Mouse (Mus musculus) intestine, postnatal 0 days (tissue): ENCODE data around the gene Itgb2l. TPM values are rescaled to one million over a fixed set of nuclear protein-coding genes. Genes with fewer than 3 reads are reported as not detected.
A peak's percentile ranks its signal among the peaks of the same experiment; 100 is the strongest.

ENCODE experiments used
- ATAC-seq: fragments of 200-750 bp; cut with Nextera tagmentation; 2 replicates; pipeline ENCODE4 v1.8.0; 2017; ENCODE audit warnings: mild to moderate bottlenecking, moderate TSS enrichment, moderate library complexity
- H3K27ac ChIP-seq: fragments of 300-500 bp; sonication (generic); 2 replicates; pipeline ENCODE4 v1.5.1; 2014; ENCODE audit warnings: mild to moderate bottlenecking, low read depth, low read length, moderate library complexity
- H3K27me3 ChIP-seq: fragments of 300-500 bp; sonication (generic); replicated peaks from 2 replicates; pipeline ENCODE4 v1.6.1; 2014; ENCODE audit warnings: low read length, mixed read lengths; ENCODE audit not compliant: control insufficient read depth, insufficient read depth
- H3K36me3 ChIP-seq: fragments of 300-500 bp; sonication (generic); 2 replicates; pipeline ENCODE4 v1.6.1; 2014; ENCODE audit warnings: mild to moderate bottlenecking, moderate library complexity; ENCODE audit not compliant: control insufficient read depth, insufficient read depth
- H3K4me1 ChIP-seq: fragments of 300-500 bp; sonication (generic); replicated peaks from 2 replicates; pipeline ENCODE4 v1.6.1; 2014; ENCODE audit warnings: antibody characterized with exemption, low read length, mixed read lengths; ENCODE audit not compliant: control insufficient read depth, insufficient read depth
- H3K4me2 ChIP-seq: fragments of 300-500 bp; sonication (generic); replicated peaks from 2 replicates; pipeline ENCODE4 v1.6.1; 2014; ENCODE audit warnings: low read depth, mild to moderate bottlenecking, moderate library complexity
- H3K4me3 ChIP-seq: fragments of 300-500 bp; sonication (generic); 2 replicates; pipeline ENCODE4 v1.5.1; 2014; ENCODE audit warnings: low read depth, low read length
- H3K9ac ChIP-seq: fragments of 300-500 bp; sonication (generic); 2 replicates; pipeline ENCODE4 v1.6.1; 2014; ENCODE audit warnings: mild to moderate bottlenecking, low read depth, low read length
- H3K9me3 ChIP-seq: fragments of 300-500 bp; sonication (generic); 2 replicates; pipeline ENCODE4 v1.6.1; 2016; ENCODE audit warnings: mixed run types; ENCODE audit not compliant: control insufficient read depth
- CTCF ChIP-seq: sonication (generic); IDR thresholded peaks from 2 replicates; pipeline ENCODE4 v1.5.1; 2016; ENCODE audit warnings: low read depth, mild to moderate bottlenecking, control low read depth, antibody characterized with exemption, moderate library complexity
- WGBS: fragments of 180-500 bp; shearing (Covaris S2); extraction: QIAGEN DNeasy Blood & Tissue Kit; methylation state at CpG from one replicate; pipeline ENCODE4 v1.1.7; 2014; 5-methylcytosine and 5-hydroxymethylcytosine counted together
- polyA plus RNA-seq: library from polyadenylated mRNA; unstranded; fragments of >200 nt; fragmentation: Nextera tagmentation; extraction: Ambion mirVana; gene quantifications from 2 replicates; pipeline ENCODE4 v1.2.1, GENCODE M21; 2015

Gene Itgb2l
- polyA plus RNA-seq, 1 experiment from 2014 or later, result 0.44 TPM

DNA sequence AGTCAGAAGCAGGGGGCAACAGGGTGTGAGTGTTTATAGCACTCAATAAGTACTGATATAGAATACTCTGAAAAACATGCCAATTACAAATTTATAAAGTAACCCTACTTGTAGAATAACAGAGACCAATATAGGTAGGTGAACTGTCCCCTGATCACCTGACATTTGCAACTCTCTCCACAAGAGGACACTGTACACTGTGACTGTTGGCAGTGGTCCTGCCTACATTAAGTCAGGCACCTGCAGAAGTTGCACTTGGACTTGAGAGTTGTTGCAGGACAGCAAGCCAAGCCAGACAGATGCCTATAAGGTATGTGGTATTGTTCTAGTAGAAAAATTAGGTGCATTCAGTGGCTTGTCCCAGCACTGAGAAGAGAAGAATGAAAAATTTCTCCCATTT lies 52.3 kb downstream of the Itgb2l start:
- no peaks in the 10 kb centered on the region for H3K9me3 ChIP-seq
- ATAC-seq, result no peak
- no peak overlapping the region for H3K4me2 ChIP-seq
- no peaks in the 10 kb centered on the region for H3K4me1 ChIP-seq
- TF ChIP-seq CTCF, result peak; percentile 45; the same call in 1 of the 2 replicates
- H3K27ac ChIP-seq, result no peak overlapping the region
- no peaks in the 10 kb centered on the region for H3K27me3 ChIP-seq
- peaks cover 6% of the 10 kb centered on the region; the same call in 1 of the 2 replicates for H3K36me3 ChIP-seq
- H3K9ac ChIP-seq, result no peak overlapping the region
- H3K4me3 ChIP-seq, result no peak overlapping the region

DNA sequence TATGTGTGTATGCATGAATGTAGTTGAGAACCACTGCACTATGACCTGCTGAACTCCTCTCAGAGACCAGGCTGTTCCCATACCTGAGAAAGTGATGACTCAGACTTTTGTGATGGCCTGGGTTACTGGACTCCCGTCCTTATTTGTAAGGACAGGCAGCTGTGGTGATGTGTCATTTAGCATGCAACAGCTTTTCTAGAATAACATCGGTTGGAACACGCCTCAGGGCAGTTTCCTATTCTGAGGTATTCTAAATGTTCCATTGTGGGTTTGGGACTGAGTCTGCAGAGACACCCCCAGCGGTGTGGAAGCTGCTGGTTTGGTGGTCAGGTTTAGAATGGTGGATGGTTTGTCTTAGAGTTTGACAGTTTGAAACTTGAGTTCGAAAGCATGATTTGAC lies 54.9 kb downstream of the Itgb2l start:
- peaks cover 13% of the 10 kb centered on the region for H3K36me3 ChIP-seq
- H3K27ac ChIP-seq, result no peak overlapping the region
- no peak overlapping the region for H3K4me3 ChIP-seq
- no peaks in the 10 kb centered on the region for H3K4me1 ChIP-seq
- ATAC-seq, result no peak
- H3K27me3 ChIP-seq, result no peaks in the 10 kb centered on the region
- no peak overlapping the region for H3K4me2 ChIP-seq
- TF ChIP-seq CTCF, result no peak
- 63% methylated on average over 5 of the region's 5 CpGs for WGBS
- H3K9me3 ChIP-seq, result no peaks in the 10 kb centered on the region
- no peak overlapping the region for H3K9ac ChIP-seq

DNA sequence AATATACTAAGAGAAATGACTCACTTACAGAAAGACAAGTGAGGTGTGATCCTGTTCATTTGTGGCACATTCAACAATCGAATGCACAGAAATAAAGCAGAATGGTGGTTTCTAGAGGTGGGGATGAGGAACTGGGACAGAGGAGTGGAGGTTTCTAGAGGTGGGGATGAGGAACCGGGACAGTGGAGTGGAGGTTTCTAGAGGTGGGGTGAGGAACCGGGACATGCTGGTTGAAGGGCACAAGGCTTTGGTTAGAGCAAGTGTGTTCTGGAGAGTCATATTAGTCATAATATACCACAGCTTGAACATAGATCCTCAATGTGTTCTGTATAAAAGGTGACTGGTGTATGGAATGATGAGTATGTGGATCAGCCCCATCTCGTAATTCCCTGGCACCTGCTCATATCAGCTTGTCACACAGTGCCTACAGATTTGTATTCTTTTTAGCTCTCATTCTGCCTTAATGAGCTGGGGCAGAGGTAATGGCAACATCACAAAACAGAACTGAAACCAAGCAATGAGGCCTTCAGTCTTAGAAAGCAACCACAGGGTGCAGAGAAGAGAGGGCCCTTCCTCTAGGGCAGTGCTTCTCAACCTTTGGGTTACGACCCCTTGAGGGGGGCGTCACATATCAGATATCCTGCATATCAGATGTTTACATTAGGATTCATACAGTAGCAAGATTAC lies 55.6 kb downstream of the Itgb2l start:
- WGBS, result 83% methylated on average over 6 of the region's 6 CpGs
- no peak overlapping the region for H3K27ac ChIP-seq
- TF ChIP-seq CTCF, result no peak
- H3K4me3 ChIP-seq, result no peak overlapping the region
- ATAC-seq, result no peak
- H3K9me3 ChIP-seq, result no peaks in the 10 kb centered on the region
- peaks cover 14% of the 10 kb centered on the region for H3K36me3 ChIP-seq
- no peaks in the 10 kb centered on the region for H3K4me1 ChIP-seq
- no peak overlapping the region for H3K9ac ChIP-seq
- no peak overlapping the region for H3K4me2 ChIP-seq
- H3K27me3 ChIP-seq, result no peaks in the 10 kb centered on the region

DNA sequence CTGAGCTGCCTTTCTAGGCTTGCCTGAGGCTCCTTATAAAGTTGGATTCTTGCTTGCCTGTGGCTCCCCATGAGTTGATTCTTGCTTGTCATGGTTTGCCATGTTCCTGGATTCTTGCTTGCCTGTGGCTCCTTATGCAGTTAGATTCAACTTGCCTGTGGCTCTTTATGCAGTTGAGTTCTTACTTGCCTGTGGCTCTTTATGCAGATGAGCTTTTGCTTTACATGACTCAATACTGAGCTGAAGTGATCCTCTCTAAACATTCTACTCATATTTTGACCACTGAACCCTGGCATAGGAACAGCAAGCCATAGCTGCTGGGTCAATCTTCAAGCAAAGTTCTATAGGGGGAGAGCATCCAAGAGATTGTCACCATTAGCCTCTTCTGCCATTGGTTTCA lies 58.7 kb downstream of the Itgb2l start:
- H3K4me3 ChIP-seq, result no peak overlapping the region
- H3K36me3 ChIP-seq, result peaks cover 9% of the 10 kb centered on the region
- no peaks in the 10 kb centered on the region for H3K4me1 ChIP-seq
- ATAC-seq, result no peak
- no peak overlapping the region for H3K4me2 ChIP-seq
- no peak for TF ChIP-seq CTCF
- H3K9me3 ChIP-seq, result no peaks in the 10 kb centered on the region
- H3K27me3 ChIP-seq, result no peaks in the 10 kb centered on the region
- H3K27ac ChIP-seq, result no peak overlapping the region
- no peak overlapping the region for H3K9ac ChIP-seq

DNA sequence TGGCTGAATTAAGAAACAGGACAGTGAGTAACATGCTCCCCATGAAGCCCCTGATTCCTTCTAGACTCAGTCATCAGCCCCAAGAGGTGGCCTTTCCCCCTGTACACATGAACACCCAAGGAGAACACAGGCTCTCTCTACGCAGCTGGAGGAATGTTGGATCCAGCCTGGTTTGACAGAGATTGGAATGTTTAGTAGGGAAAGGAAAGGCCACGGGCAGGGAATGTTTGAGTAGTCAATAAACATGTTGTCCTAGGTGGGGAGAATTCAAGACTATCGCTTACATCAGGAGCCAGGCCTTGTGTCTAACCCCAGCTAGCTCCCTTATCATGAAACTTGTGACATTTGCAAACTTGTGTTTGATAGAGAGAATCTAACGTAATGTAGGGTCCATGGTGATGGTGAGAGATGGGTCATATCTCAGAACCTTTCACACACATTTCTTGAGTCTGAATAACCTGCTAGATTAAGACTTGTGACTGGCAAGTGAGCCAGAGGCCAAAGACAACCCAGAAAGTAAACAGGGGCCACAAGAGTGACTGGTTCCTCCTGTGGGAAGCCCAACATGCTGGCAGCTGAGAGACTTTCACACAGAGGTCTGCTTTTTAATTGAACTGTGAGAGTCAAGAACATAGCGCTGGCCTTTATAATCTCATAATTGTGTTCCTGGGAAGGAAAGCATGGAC lies 60.8 kb downstream of the Itgb2l start:
- TF ChIP-seq CTCF, result no peak
- Histone ChIP-seq H3K36me3 (peaks cover 9% of the 10 kb centered on the region), H3K4me1 (no peaks in the 10 kb centered on the region), H3K27me3 (no peaks in the 10 kb centered on the region), H3K4me3 (no peak overlapping the region), H3K9ac (no peak overlapping the region), H3K9me3 (no peaks in the 10 kb centered on the region), H3K27ac (no peak overlapping the region), H3K4me2 (no peak overlapping the region)
- ATAC-seq, result no peak
- WGBS, result 64% methylated on average over 5 of the region's 5 CpGs

DNA sequence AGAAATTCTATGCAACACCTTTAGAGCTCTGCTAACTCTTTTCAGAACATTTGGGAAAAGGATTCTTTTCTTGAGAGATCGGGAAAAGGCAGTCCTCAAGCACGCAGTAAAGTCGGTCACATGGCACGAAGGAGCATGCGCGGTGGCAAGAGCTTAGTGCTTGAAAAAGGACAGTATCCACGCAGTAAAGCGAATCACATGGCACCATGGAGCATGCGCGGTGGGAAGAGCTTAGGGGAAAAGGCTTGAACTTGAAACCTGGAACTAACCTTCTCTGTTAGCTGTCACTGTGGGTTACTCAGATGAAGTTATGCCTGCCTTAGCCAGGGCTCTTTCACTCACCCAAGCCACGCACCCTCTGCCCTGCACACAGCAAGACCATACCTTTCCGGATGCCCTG lies 62.0 kb downstream of the Itgb2l start:
- Histone ChIP-seq H3K4me3 (no peak overlapping the region), H3K4me2 (no peak overlapping the region), H3K9me3 (no peaks in the 10 kb centered on the region), H3K36me3 (peaks cover 9% of the 10 kb centered on the region), H3K27ac (no peak overlapping the region), H3K27me3 (no peaks in the 10 kb centered on the region), H3K4me1 (no peaks in the 10 kb centered on the region), H3K9ac (no peak overlapping the region)
- 94% methylated on average over 12 of the region's 12 CpGs for WGBS
- ATAC-seq, result no peak
- no peak for TF ChIP-seq CTCF
